Mouse (Mus musculus): ENCODE measurements around the gene Onecut3.
A peak's percentile ranks its signal among the peaks of the same experiment; 100 is the strongest.

Onecut3 gene

DNA sequence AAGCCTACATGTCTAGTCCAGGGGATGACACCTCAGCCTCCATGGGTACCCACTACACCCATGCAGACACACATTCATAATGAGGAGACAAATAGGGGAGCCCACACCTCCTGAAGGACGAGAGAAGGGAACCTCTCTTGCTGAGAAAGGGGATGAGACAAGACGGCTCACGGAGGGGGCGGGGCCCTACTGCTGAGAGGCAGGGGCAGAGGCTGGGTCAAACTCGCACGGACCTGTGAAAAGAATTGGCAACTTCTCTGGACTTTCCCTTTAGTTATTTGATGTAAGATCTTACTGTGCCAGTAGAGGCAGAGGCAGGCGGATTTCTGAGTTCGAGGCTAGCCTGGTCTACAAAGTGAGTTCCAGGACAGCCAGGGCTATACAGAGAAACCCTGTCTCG is 57.7 kb downstream of the Onecut3 start:
- no peak for DNase-seq (ENCODE audit: low read depth, low spot score)

DNA sequence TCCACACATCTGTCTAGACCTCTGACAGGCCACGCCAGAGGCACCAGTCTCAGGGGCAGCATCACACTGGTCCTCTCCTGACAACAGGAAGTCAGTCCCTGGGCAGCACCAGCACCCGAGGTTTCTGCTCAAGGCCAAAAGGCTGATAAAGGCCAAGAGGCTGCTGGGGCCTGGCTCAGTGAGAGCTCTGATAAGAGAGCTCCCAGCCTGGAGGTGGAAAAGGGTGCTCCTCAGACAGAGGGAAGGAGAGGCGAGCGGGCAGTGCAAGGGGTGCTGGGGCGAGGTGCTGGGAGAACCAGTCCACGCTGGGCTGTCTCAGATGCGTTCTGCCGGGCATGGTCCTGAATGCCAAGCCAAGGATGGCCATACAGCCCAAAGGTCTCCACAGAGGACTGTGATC is 58.9 kb downstream of the Onecut3 start:
- DNase-seq (ENCODE audit: low read depth, low spot score): no peak

DNA sequence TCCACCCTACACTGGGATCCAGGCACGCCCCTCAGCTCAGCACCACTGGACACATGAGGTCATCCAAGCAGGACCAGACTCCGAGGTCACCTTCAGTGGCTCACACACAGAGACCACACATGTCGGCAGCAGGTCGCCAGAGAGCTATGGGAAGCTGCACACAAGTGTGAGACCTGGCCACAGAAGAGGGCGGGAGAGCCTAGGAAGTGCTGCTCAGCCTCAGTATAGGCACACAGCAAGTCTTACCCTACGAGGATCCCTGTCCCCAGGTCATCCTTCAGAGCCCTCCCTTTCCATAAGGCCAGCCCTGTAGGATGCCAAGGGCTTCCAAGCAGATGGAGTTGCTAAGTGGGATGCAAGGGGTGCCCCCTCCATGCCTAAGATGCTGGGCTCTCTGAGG is 59.4 kb downstream of the Onecut3 start:
- DNase-seq (ENCODE audit: low read depth, low spot score): no peak

DNA sequence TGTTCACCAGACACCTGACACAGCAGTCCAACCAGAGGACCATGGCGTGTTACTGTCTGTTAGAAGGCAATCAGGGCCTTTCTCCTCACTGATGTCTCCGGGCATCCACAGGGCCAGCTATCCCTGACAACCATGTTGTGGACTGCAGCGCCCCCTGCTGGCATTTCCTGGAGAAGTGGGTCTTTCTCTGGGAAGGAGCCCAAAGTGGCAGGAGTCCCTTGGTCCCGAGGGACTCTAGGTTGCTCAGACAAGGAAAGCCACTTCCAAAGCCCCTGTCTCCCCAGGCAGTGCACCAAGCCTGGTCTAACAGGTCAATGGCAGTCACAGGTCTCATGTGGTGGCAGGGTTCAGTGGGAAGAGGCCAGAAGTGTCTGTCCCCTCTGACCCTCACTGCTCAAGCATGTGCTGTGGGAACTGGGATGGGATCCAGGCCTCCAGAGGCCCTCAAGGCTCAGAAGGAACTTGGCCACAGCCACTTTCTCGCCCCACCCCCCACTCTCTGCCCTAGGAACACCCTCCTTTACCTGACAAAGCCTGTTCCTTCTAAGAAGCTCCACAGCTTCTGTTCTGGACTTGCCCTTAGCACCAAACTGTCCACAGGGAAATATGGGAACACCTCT is 62.8 kb downstream of the Onecut3 start:
- DNase-seq (ENCODE audit: low read depth, low spot score): peak; percentile 40

DNA sequence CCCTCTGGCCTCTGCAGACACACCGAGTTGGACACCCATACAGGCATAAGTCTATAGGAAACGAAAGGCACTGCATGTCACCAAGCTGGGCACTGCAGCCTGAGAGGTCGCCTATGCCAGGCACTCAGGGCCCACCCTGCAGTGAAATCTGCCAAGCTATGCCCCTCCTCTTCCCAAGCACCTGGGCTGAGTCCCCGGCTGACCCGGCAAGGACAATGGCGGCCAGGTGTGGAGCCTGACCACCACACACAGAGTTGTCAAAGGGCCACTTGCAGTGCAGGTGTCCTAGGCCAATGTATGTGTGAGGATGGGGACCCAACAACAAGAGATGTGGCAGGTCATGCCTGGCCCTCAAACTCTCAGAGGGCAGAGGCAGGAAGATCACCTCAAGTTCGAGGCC is 64.8 kb downstream of the Onecut3 start:
- no peak for DNase-seq (ENCODE audit: low read depth, low spot score)

DNA sequence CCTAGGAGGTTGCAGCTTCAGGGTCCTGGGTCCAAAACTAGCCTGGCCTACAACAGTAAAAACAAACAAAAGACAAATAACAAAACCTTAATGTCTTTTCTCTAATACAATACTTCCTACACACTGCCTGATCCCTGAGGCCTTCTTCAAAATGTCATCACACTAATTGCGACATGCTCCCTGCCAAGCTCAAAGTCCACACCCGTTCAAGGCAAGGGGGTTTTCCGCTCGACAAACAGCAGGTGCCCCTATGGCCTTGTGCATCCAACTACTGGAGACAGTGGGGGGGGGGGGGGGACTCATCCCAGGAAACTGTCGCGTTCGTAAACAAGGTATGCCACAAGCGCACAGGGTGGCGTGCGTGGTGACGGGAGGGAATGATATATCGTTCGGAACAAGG is 66.0 kb downstream of the Onecut3 start:
- DNase-seq (ENCODE audit: low read depth, low spot score): no peak

DNA sequence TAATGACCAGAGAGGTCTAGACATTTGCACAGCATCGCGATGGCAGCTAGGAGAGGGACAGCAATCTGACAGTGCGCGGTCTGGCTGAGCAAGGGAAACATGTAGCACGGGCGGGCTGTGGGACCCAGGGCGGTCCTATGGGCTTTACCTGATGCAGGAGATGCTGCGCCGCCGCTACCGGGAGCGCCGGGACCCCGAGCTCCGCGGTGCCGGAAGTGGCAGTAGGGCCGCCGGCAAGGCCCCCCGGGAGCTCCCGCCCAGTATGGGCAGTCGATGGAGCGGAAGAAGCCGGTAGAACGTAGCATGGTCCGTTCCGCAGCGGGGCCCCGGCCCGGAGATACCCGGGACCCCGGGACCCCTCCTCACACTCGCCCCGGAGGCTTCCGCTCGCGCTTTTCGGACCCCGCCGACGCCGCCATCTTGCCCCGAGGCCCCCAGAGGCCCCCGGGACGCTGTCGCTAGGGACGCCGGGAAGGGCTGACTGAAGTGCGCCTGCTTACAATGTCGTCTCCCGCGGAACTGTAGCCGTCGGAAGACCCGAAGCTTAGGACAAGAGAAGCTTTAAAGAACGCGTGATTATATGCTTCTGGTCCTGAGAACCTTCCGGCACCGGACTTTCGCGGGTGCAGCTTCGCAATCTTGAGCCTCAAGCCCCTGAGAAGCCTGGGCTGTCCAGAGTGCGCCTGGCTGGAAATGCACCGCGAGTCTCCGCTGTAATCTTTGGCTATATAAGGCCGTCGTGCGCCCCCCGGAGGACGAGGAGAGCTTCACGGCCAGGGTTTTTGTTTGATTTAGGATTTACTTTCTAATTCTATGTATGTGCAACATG is 66.7 kb downstream of the Onecut3 start, which contains the start of gene Rexo1:
TSS of gene Rexo1 (minus strand) at position 445 of the 829 bp plus-strand sequence.
- peak; percentile 92 for DNase-seq (ENCODE audit: low read depth, low spot score)

DNA sequence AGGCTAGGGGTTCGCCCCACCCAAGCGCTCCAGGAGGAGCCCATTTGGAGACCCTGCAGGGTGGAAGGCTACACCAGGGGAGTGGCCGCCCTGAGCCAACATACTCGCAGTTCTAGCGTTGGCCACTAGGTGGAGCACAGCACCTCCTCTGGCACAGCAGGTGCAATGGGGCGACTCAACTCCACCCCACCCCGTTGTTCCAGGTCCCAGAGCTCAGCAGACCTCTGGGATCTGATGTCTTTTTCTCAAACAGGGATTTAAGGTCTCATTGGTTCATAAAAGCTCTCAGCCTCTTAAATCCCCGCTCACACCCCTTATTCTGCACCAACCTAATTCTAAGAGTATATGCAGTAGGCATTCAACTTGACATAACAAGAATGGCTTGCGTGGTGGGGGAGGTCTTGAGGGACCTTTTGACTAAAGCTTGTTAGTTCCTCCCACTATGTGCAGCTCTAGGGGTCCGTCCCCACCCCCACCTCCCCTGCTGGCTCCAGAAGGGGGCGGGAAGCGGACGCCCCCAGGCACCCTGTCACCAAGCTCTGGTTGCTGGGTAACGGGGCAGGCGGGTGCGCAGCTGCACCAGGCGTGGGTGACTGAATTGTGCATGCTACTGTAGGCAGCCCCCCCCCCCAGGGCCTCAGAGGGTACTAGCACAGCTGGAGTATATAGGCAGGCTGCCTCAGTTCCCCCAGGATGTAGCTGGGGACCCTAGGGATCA is 71.9 kb downstream of the Onecut3 start:
- peak; percentile 83 for DNase-seq (ENCODE audit: low read depth, low spot score)
